Mouse (Mus musculus): ENCODE data around the gene Chid1. TPM values are rescaled to one million over a fixed set of nuclear protein-coding genes. Genes with fewer than 3 reads are reported as not detected.

The Chid1 gene
- polyA plus RNA-seq, 1 experiment from 2014 or later: 25.2 TPM

- H3K27me3 ChIP-seq: no peaks in the 10 kb centered on the region
- ATAC-seq (ENCODE audit: insufficient read depth): no peak
- peaks cover 78% of the 10 kb centered on the region for H3K36me3 ChIP-seq (replicated peaks)
Measured at GRCm38 (mm10) chr7:141525580-141525925, 14.1 kb downstream of the Chid1 start.

GRCm38 (mm10) chr7:141524760-141525579, 14.7 kb downstream of the Chid1 start:
- peaks cover 77% of the 10 kb centered on the region for H3K36me3 ChIP-seq (replicated peaks)
- no peak overlapping the region for H3K4me2 ChIP-seq
- peaks cover 16% of the 10 kb centered on the region for H3K4me1 ChIP-seq (replicated peaks)
- no peaks in the 10 kb centered on the region for H3K27me3 ChIP-seq
- no peak overlapping the region for H3K9ac ChIP-seq
- no peak overlapping the region for H3K4me3 ChIP-seq (replicated peaks)
- no peaks in the 10 kb centered on the region for H3K9me3 ChIP-seq (replicated peaks)
- 59% methylated on average over 6 of the region's 6 CpGs for WGBS (ENCODE audit: insufficient replicate concordance)
- no peak overlapping the region for H3K27ac ChIP-seq (replicated peaks)
- peak; percentile 49 for ATAC-seq (ENCODE audit: insufficient read depth)

More at GRCm38 (mm10) chr7:141525580-141525925, 14.1 kb downstream of the Chid1 start:
- Histone ChIP-seq H3K4me2 (no peak overlapping the region), H3K4me3 (replicated peaks) (no peak overlapping the region), H3K27ac (replicated peaks) (no peak overlapping the region), H3K9me3 (replicated peaks) (no peaks in the 10 kb centered on the region), H3K9ac (no peak overlapping the region), H3K4me1 (replicated peaks) (peaks cover 14% of the 10 kb centered on the region)
- WGBS (ENCODE audit: insufficient replicate concordance): 76% methylated on average over 4 of the region's 4 CpGs

- WGBS (ENCODE audit: insufficient replicate concordance): 68% methylated on average over 4 of the region's 4 CpGs
- Histone ChIP-seq H3K4me3 (replicated peaks) (no peak overlapping the region), H3K27ac (replicated peaks) (no peak overlapping the region), H3K9me3 (replicated peaks) (no peaks in the 10 kb centered on the region), H3K36me3 (replicated peaks) (peaks cover 73% of the 10 kb centered on the region), H3K9ac (no peak overlapping the region), H3K4me1 (replicated peaks) (peaks cover 20% of the 10 kb centered on the region), H3K27me3 (no peaks in the 10 kb centered on the region), H3K4me2 (no peak overlapping the region)
- no peak for ATAC-seq (ENCODE audit: insufficient read depth)
Measured at GRCm38 (mm10) chr7:141524271-141524670, 15.4 kb downstream of the Chid1 start.

GRCm38 (mm10) chr7:141523007-141523406, 16.6 kb downstream of the Chid1 start:
- Histone ChIP-seq H3K36me3 (replicated peaks) (peaks cover 67% of the 10 kb centered on the region), H3K27ac (replicated peaks) (no peak overlapping the region)

GRCm38 (mm10) chr7:141519795-141520194, 19.9 kb downstream of the Chid1 start:
- H3K27ac ChIP-seq (replicated peaks): no peak overlapping the region
- 58% methylated on average over 1 of the region's 1 CpGs for WGBS (ENCODE audit: insufficient replicate concordance)

More at GRCm38 (mm10) chr7:141523007-141523406, 16.6 kb downstream of the Chid1 start:
- Histone ChIP-seq H3K9ac (no peak overlapping the region), H3K4me2 (no peak overlapping the region), H3K4me1 (replicated peaks) (peaks cover 21% of the 10 kb centered on the region), H3K4me3 (replicated peaks) (no peak overlapping the region), H3K9me3 (replicated peaks) (no peaks in the 10 kb centered on the region), H3K27me3 (no peaks in the 10 kb centered on the region)
- WGBS (ENCODE audit: insufficient replicate concordance): 54% methylated on average over 4 of the region's 4 CpGs
- no peak for ATAC-seq (ENCODE audit: insufficient read depth)

GRCm38 (mm10) chr7:141518926-141519325, 20.7 kb downstream of the Chid1 start:
- Histone ChIP-seq H3K9ac (peak overlapping the region; percentile 31; the same call in 1 of the 2 replicates), H3K36me3 (replicated peaks) (peaks cover 60% of the 10 kb centered on the region), H3K27me3 (no peaks in the 10 kb centered on the region), H3K4me1 (replicated peaks) (peaks cover 33% of the 10 kb centered on the region), H3K4me3 (replicated peaks) (no peak overlapping the region), H3K9me3 (replicated peaks) (no peaks in the 10 kb centered on the region), H3K27ac (replicated peaks) (peak overlapping the region; percentile 72), H3K4me2 (peak overlapping the region; percentile 11; the same call in 1 of the 2 replicates)
- WGBS (ENCODE audit: insufficient replicate concordance): 14% methylated on average over 3 of the region's 3 CpGs
- peak; percentile 78 for ATAC-seq (ENCODE audit: insufficient read depth)

More at GRCm38 (mm10) chr7:141519795-141520194, 19.9 kb downstream of the Chid1 start:
- H3K4me1 ChIP-seq (replicated peaks): peaks cover 33% of the 10 kb centered on the region
- no peaks in the 10 kb centered on the region for H3K9me3 ChIP-seq (replicated peaks)
- no peak for ATAC-seq (ENCODE audit: insufficient read depth)
- no peaks in the 10 kb centered on the region for H3K27me3 ChIP-seq
- no peak overlapping the region for H3K9ac ChIP-seq
- H3K4me3 ChIP-seq (replicated peaks): no peak overlapping the region
- peaks cover 62% of the 10 kb centered on the region for H3K36me3 ChIP-seq (replicated peaks)
- H3K4me2 ChIP-seq: no peak overlapping the region

- H3K4me2 ChIP-seq: no peak overlapping the region
- no peak for ATAC-seq (ENCODE audit: insufficient read depth)
- H3K9me3 ChIP-seq (replicated peaks): no peaks in the 10 kb centered on the region
- H3K4me1 ChIP-seq (replicated peaks): peaks cover 33% of the 10 kb centered on the region
- no peak overlapping the region for H3K4me3 ChIP-seq (replicated peaks)
- 86% methylated on average over 5 of the region's 5 CpGs for WGBS (ENCODE audit: insufficient replicate concordance)
- H3K27me3 ChIP-seq: no peaks in the 10 kb centered on the region
- no peak overlapping the region for H3K9ac ChIP-seq
- peaks cover 60% of the 10 kb centered on the region for H3K36me3 ChIP-seq (replicated peaks)
- peak overlapping the region; percentile 72 for H3K27ac ChIP-seq (replicated peaks)
Measured at GRCm38 (mm10) chr7:141518296-141518695, 21.4 kb downstream of the Chid1 start.

GRCm38 (mm10) chr7:141517638-141518037, 22.0 kb downstream of the Chid1 start:
- 47% methylated on average over 4 of the region's 4 CpGs for WGBS (ENCODE audit: insufficient replicate concordance)

GRCm38 (mm10) chr7:141510681-141511191, 28.9 kb downstream of the Chid1 start:
- Histone ChIP-seq H3K9me3 (replicated peaks) (no peaks in the 10 kb centered on the region), H3K4me2 (no peak overlapping the region), H3K4me1 (replicated peaks) (peaks cover 48% of the 10 kb centered on the region), H3K27me3 (no peaks in the 10 kb centered on the region), H3K4me3 (replicated peaks) (no peak overlapping the region), H3K9ac (no peak overlapping the region), H3K36me3 (replicated peaks) (peaks cover 73% of the 10 kb centered on the region), H3K27ac (replicated peaks) (no peak overlapping the region)
- ATAC-seq (ENCODE audit: insufficient read depth): no peak
- WGBS (ENCODE audit: insufficient replicate concordance): 80% methylated on average over 8 of the region's 8 CpGs

More at GRCm38 (mm10) chr7:141517638-141518037, 22.0 kb downstream of the Chid1 start:
- Histone ChIP-seq H3K4me1 (replicated peaks) (peaks cover 33% of the 10 kb centered on the region), H3K27me3 (no peaks in the 10 kb centered on the region), H3K9ac (no peak overlapping the region), H3K4me2 (no peak overlapping the region), H3K4me3 (replicated peaks) (no peak overlapping the region), H3K27ac (replicated peaks) (peak overlapping the region; percentile 64), H3K36me3 (replicated peaks) (peaks cover 64% of the 10 kb centered on the region), H3K9me3 (replicated peaks) (no peaks in the 10 kb centered on the region)
- peak; percentile 47 for ATAC-seq (ENCODE audit: insufficient read depth)

- WGBS (ENCODE audit: insufficient replicate concordance): 85% methylated on average over 5 of the region's 5 CpGs
- H3K4me1 ChIP-seq (replicated peaks): peaks cover 48% of the 10 kb centered on the region
- no peak overlapping the region for H3K27ac ChIP-seq (replicated peaks)
- no peak for ATAC-seq (ENCODE audit: insufficient read depth)
- H3K4me2 ChIP-seq: no peak overlapping the region
- no peak overlapping the region for H3K4me3 ChIP-seq (replicated peaks)
- H3K9me3 ChIP-seq (replicated peaks): no peaks in the 10 kb centered on the region
- H3K27me3 ChIP-seq: no peaks in the 10 kb centered on the region
- peaks cover 68% of the 10 kb centered on the region for H3K36me3 ChIP-seq (replicated peaks)
- H3K9ac ChIP-seq: no peak overlapping the region
Measured at GRCm38 (mm10) chr7:141510196-141510595, 29.5 kb downstream of the Chid1 start.

GRCm38 (mm10) chr7:141508160-141508559, 31.5 kb downstream of the Chid1 start:
- Histone ChIP-seq H3K36me3 (replicated peaks) (peaks cover 56% of the 10 kb centered on the region), H3K4me3 (replicated peaks) (peak overlapping the region; percentile 73), H3K9me3 (replicated peaks) (no peaks in the 10 kb centered on the region), H3K27me3 (no peaks in the 10 kb centered on the region), H3K4me2 (peak overlapping the region; percentile 77), H3K9ac (peak overlapping the region; percentile 77), H3K27ac (replicated peaks) (peak overlapping the region; percentile 90), H3K4me1 (replicated peaks) (peaks cover 58% of the 10 kb centered on the region)
- ATAC-seq (ENCODE audit: insufficient read depth): peak; percentile 78
